Mouse (Mus musculus): ENCODE data around the gene Angel2.
A peak's percentile ranks its signal among the peaks of the same experiment; 100 is the strongest.
"Not testable (repeated sequence)": the region's sequence is repeated elsewhere in the genome, so short reads cannot be mapped to it uniquely, and the experiment has no call there.

Gene Angel2

GRCm38 (mm10) chr1:190924812-190925211 lies at the start of gene Angel2:
Gene Angel2 (plus strand): TSS chr1:190925112.
- not testable (repeated sequence) for DNase-seq (ENCODE audit: low read depth, low spot score)

- DNase-seq (ENCODE audit: low read depth, low spot score) = no peak
Measured at GRCm38 (mm10) chr1:190875751-190876150, 49.2 kb upstream of the Angel2 start.

GRCm38 (mm10) chr1:190880638-190881037 lies 44.3 kb upstream of the Angel2 start:
- no peak for DNase-seq (ENCODE audit: low read depth, low spot score)

GRCm38 (mm10) chr1:190881422-190881821 lies 43.5 kb upstream of the Angel2 start:
- DNase-seq (ENCODE audit: low read depth, low spot score) = peak; percentile 58

- DNase-seq (ENCODE audit: low read depth, low spot score) = no peak
Measured at GRCm38 (mm10) chr1:190886014-190886413, 38.9 kb upstream of the Angel2 start.

GRCm38 (mm10) chr1:190888031-190888430 lies 36.9 kb upstream of the Angel2 start:
- DNase-seq (ENCODE audit: low read depth, low spot score) = no peak

- no peak for DNase-seq (ENCODE audit: low read depth, low spot score)
Measured at GRCm38 (mm10) chr1:190888646-190889045, 36.3 kb upstream of the Angel2 start.

- DNase-seq (ENCODE audit: low read depth, low spot score) = no peak
Measured at GRCm38 (mm10) chr1:190893559-190894167, 31.2 kb upstream of the Angel2 start.

GRCm38 (mm10) chr1:190898186-190898585 lies 26.7 kb upstream of the Angel2 start:
- no peak for DNase-seq (ENCODE audit: low read depth, low spot score)

- DNase-seq (ENCODE audit: low read depth, low spot score) = no peak
Measured at GRCm38 (mm10) chr1:190898899-190899575, 25.9 kb upstream of the Angel2 start.

GRCm38 (mm10) chr1:190901082-190901481 lies 23.8 kb upstream of the Angel2 start:
- DNase-seq (ENCODE audit: low read depth, low spot score) = no peak

GRCm38 (mm10) chr1:190904136-190904535 lies 20.8 kb upstream of the Angel2 start:
- DNase-seq (ENCODE audit: low read depth, low spot score) = no peak

- DNase-seq (ENCODE audit: low read depth, low spot score) = no peak
Measured at GRCm38 (mm10) chr1:190904714-190905113, 20.2 kb upstream of the Angel2 start.

GRCm38 (mm10) chr1:190910836-190911235 lies 14.1 kb upstream of the Angel2 start:
- DNase-seq (ENCODE audit: low read depth, low spot score) = no peak

GRCm38 (mm10) chr1:190911415-190912123 lies 13.3 kb upstream of the Angel2 start, which contains the start of gene Rps6kc1:
Gene Rps6kc1 (minus strand): TSS chr1:190911770.
- peak; percentile 74 for DNase-seq (ENCODE audit: low read depth, low spot score)

- no peak for DNase-seq (ENCODE audit: low read depth, low spot score)
Measured at GRCm38 (mm10) chr1:190912623-190913022, 12.3 kb upstream of the Angel2 start.

GRCm38 (mm10) chr1:190918938-190919337 lies 6.0 kb upstream of the Angel2 start:
- DNase-seq (ENCODE audit: low read depth, low spot score) = no peak

- no peak for DNase-seq (ENCODE audit: low read depth, low spot score)
Measured at GRCm38 (mm10) chr1:190919725-190920469, 5.0 kb upstream of the Angel2 start.

GRCm38 (mm10) chr1:190927311-190927710 lies 2.4 kb downstream of the Angel2 start:
- DNase-seq (ENCODE audit: low read depth, low spot score) = no peak

- DNase-seq (ENCODE audit: low read depth, low spot score) = peak; percentile 16
Measured at GRCm38 (mm10) chr1:190927751-190928369, 2.9 kb downstream of the Angel2 start.

GRCm38 (mm10) chr1:190928370-190929009 lies 3.6 kb downstream of the Angel2 start:
- peak; percentile 95 for DNase-seq (ENCODE audit: low read depth, low spot score)

All from embryo, embryonic 11.5 days (tissue).